Mouse (Mus musculus) CH12.LX (cell line): ENCODE measurements around the gene Timmdc1. TPM values are rescaled to one million over a fixed set of nuclear protein-coding genes. Genes with fewer than 3 reads are reported as not detected.
A peak's percentile ranks its signal among the peaks of the same experiment; 100 is the strongest.

ENCODE experiments used
- DNase-seq: peaks from one replicate; pipeline ENCODE4 v3.0.0-alpha.2; 2013; ENCODE audit errors: extremely low read depth
- H3K27ac ChIP-seq: 2 replicates; pipeline ENCODE4 v1.5.1; 2012; ENCODE audit warnings: low read depth, mild to moderate bottlenecking, control low read depth, moderate library complexity; ENCODE audit not compliant: insufficient read depth
- H3K27me3 ChIP-seq: replicated peaks from 2 replicates; pipeline ENCODE3; 2012; ENCODE audit warnings: inconsistent platforms
- H3K36me3 ChIP-seq, 2 experiments: replicated peaks in 1 of 2; 2 replicates each; pipeline versions ENCODE3 to v1.6.1; 2012; ENCODE audit warnings: inconsistent platforms in 1 of 2, low read length in 1 of 2, mild to moderate bottlenecking in 1 of 2, mixed read lengths in 1 of 2, moderate library complexity in 1 of 2; ENCODE audit not compliant: control insufficient read depth in 1 of 2, insufficient read depth in 1 of 2
- H3K4me1 ChIP-seq, 2 experiments: 2 replicates each; pipeline ENCODE4 v1.6.1; 2012; ENCODE audit warnings: inconsistent platforms in 1 of 2, moderate library complexity in 1 of 2; ENCODE audit not compliant: insufficient read depth in 2 of 2, control insufficient read depth in 1 of 2
- H3K4me2 ChIP-seq: 2 replicates; pipeline ENCODE4 v1.6.1; 2012; ENCODE audit warnings: low read depth, mild to moderate bottlenecking, control low read depth; ENCODE audit not compliant: poor library complexity, insufficient read depth, severe bottlenecking
- H3K4me3 ChIP-seq, 3 experiments: fragments of 150-350 bp in 1 of 3; sonication (generic) in 1 of 3; replicated peaks in 1 of 3; 2 replicates each; pipeline versions ENCODE3 to v1.5.1; 2011 to 2012; ENCODE audit warnings: low read depth in 2 of 3, low read length in 2 of 3, mild to moderate bottlenecking in 2 of 3, moderate library complexity in 2 of 3, control low read depth in 1 of 3, improper control_type of control experiment in 1 of 3, inconsistent platforms in 1 of 3, mixed read lengths in 1 of 3; ENCODE audit not compliant: poor library complexity in 1 of 3
- H3K79me2 ChIP-seq: replicated peaks from 2 replicates; pipeline ENCODE4 v1.6.1; 2012; ENCODE audit warnings: mild to moderate bottlenecking, moderate library complexity; ENCODE audit not compliant: control insufficient read depth, poor library complexity, insufficient read depth, severe bottlenecking; ENCODE audit errors: extremely low read depth
- H3K9ac ChIP-seq: 2 replicates; pipeline ENCODE4 v1.6.1; 2012; ENCODE audit warnings: low read depth, mild to moderate bottlenecking, control low read depth, moderate library complexity; ENCODE audit not compliant: insufficient read depth
- H3K9me3 ChIP-seq: replicated peaks from 2 replicates; pipeline ENCODE3; 2012; ENCODE audit warnings: low read length, inconsistent platforms, mixed read lengths
- BHLHE40 ChIP-seq: IDR thresholded peaks from 2 replicates; pipeline ENCODE4 v1.6.1; 2011; ENCODE audit warnings: mild to moderate bottlenecking, low read depth, low read length, improper control_type of control experiment
- CHD2 ChIP-seq: IDR thresholded peaks from 2 replicates; pipeline ENCODE4 v1.6.1; 2011; ENCODE audit warnings: low read length, improper control_type of control experiment
- CTCF ChIP-seq, 2 experiments: IDR thresholded peaks in 1 of 2; conservative IDR thresholded peaks in 1 of 2; 2 replicates each; pipeline ENCODE4 v1.5.1; 2011 to 2012; ENCODE audit warnings: low read depth in 2 of 2, low read length in 2 of 2, improper control_type of control experiment in 1 of 2, inconsistent platforms in 1 of 2, mild to moderate bottlenecking in 1 of 2, moderate library complexity in 1 of 2
- IRF4 ChIP-seq: IDR thresholded peaks from 2 replicates; pipeline ENCODE4 v1.6.1; 2014; ENCODE audit warnings: low read depth, mild to moderate bottlenecking, inconsistent platforms, low read length, improper control_type of control experiment
- JUN ChIP-seq: IDR thresholded peaks from 2 replicates; pipeline ENCODE4 v1.6.1; 2011; ENCODE audit warnings: low read depth, mild to moderate bottlenecking, low read length, improper control_type of control experiment, moderate library complexity; ENCODE audit not compliant: insufficient read depth
- MAX ChIP-seq: IDR thresholded peaks from 2 replicates; pipeline ENCODE4 v1.6.1; 2011; ENCODE audit warnings: low read length, improper control_type of control experiment
- MAZ ChIP-seq: IDR thresholded peaks from 2 replicates; pipeline ENCODE4 v1.6.1; 2012; ENCODE audit warnings: low read depth, mild to moderate bottlenecking, inconsistent platforms, low read length, improper control_type of control experiment, moderate library complexity
- MEF2A ChIP-seq: IDR thresholded peaks from 2 replicates; pipeline ENCODE4 v1.6.1; 2014; ENCODE audit warnings: low read depth, mild to moderate bottlenecking, inconsistent platforms, low read length, improper control_type of control experiment, borderline replicate concordance
- MYC ChIP-seq: IDR thresholded peaks from 2 replicates; pipeline ENCODE4 v1.6.1; 2011; ENCODE audit warnings: low read depth, mild to moderate bottlenecking, improper control_type of control experiment, low read length
- NELFE ChIP-seq: IDR thresholded peaks from 2 replicates; pipeline ENCODE4 v1.6.1; 2011; ENCODE audit warnings: low read depth, low read length, improper control_type of control experiment
- PAX5 ChIP-seq: IDR thresholded peaks from 2 replicates; pipeline ENCODE4 v1.6.1; 2012; ENCODE audit warnings: low read length, inconsistent platforms, mixed read lengths
- POLR2AphosphoS2 ChIP-seq: IDR thresholded peaks from 2 replicates; pipeline ENCODE4 v1.6.1; 2011; ENCODE audit warnings: low read depth, low read length, improper control_type of control experiment
- RAD21 ChIP-seq: IDR thresholded peaks from 2 replicates; pipeline ENCODE4 v1.6.1; 2011; ENCODE audit warnings: low read depth, mild to moderate bottlenecking, low read length, improper control_type of control experiment, moderate library complexity
- RCOR1 ChIP-seq: conservative IDR thresholded peaks from 2 replicates; pipeline ENCODE4 v1.6.1; 2012; ENCODE audit warnings: low read depth, mild to moderate bottlenecking, inconsistent platforms, low read length, improper control_type of control experiment
- SMC3 ChIP-seq: IDR thresholded peaks from 2 replicates; pipeline ENCODE4 v1.6.1; 2011; ENCODE audit warnings: low read depth, low read length, improper control_type of control experiment
- TBP ChIP-seq: conservative IDR thresholded peaks from 2 replicates; pipeline ENCODE4 v1.6.1; 2011; ENCODE audit warnings: low read depth, low read length, improper control_type of control experiment
- UBTF ChIP-seq: IDR thresholded peaks from 2 replicates; pipeline ENCODE4 v1.6.1; 2012; ENCODE audit warnings: low read depth, mild to moderate bottlenecking, inconsistent platforms, low read length, improper control_type of control experiment, moderate library complexity
- ZC3H11A ChIP-seq: IDR thresholded peaks from 2 replicates; pipeline ENCODE4 v1.6.1; 2012; ENCODE audit warnings: low read depth, mild to moderate bottlenecking, inconsistent platforms, low read length, improper control_type of control experiment
- ZMIZ1 ChIP-seq: IDR thresholded peaks from 2 replicates; pipeline ENCODE4 v1.6.1; 2012; ENCODE audit warnings: low read depth, mild to moderate bottlenecking, inconsistent platforms, low read length, improper control_type of control experiment
- ZNF384 ChIP-seq: IDR thresholded peaks from 2 replicates; pipeline ENCODE4 v1.6.1; 2012; ENCODE audit warnings: low read depth, low read length, improper control_type of control experiment, inconsistent platforms
- dilution Hi-C: fragments of 300-500 bp; cut with MboI; formaldehyde crosslinking; loops from 2 replicates; pipeline ENCODE4 v1.14.3; 2020; ENCODE audit warnings: low sequenced_read_pairs; ENCODE audit not compliant: extremely low pct_unique_long_range_greater_than_20kb, extremely low pct_ligation_motif_present
- in situ Hi-C: fragments of 300-500 bp; cut with MboI; formaldehyde crosslinking; loops from 3 replicates; pipeline ENCODE4 v1.14.3; 2019; ENCODE audit warnings: low sequenced_read_pairs, low pct_ligation_motif_present, low pct_unique_long_range_greater_than_20kb, mixed read lengths
- polyA plus RNA-seq: library from polyadenylated mRNA; unstranded; fragments of >175 nt; gene quantifications from 2 replicates; pipeline ENCODE4 v1.2.1, GENCODE M21; 2012; ENCODE audit warnings: low read depth; ENCODE audit not compliant: insufficient read length
- total RNA-seq, 2 experiments: library from RNA; depleted of rRNA; stranded (reverse); fragments of 300-350 nt in 1 of 2; fragments of >200 nt in 1 of 2; gene quantifications; 2 replicates each; pipeline ENCODE4 v1.2.3; 2012 to 2014

Gene Timmdc1
- total and polyA plus RNA-seq, 3 experiments: 32.5 to 49.7 (median 45.1) TPM

DNA sequence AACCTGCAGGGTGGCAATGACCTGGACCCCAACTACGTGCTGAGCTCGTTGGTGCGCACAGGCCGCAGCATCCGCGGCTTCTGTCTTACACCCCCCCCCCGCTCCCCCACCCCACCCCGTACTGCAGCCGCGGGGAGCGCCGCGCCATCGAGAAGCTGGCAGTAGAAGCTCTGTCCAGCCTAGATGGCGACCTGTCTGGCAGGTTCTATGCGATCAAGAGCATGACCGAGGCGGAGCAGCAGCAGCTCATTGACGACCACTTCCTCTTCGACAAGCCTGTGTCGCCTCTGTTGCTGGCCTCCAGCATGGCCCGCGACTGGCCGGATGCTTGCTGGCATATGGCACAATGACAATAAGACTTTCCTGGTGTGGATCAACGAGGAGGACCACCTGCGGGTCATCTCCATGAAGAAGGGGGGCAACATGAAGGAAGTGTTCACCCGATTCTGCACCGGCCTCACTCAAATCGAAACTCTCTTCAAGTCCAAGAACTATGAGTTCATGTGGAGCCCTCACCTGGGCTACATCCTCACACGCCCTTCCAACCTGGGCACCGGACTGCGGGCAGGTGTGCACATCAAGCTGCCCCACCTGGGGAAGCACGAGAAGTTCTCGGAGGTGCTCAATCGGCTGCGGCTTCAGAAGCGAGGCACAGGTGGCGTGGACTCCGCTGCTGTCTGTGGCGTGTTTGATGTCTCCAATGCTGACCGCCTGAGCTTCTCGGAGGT is 38.7 kb downstream of the Timmdc1 start:
- Histone ChIP-seq H3K79me2 (peaks cover 30% of the 10 kb centered on the region), H3K4me1 (peaks cover 0 to 20% of the 10 kb centered on the region in 2 experiments; a peak in 3 of 4 replicates), H3K27ac (no peak overlapping the region), H3K4me2 (no peak overlapping the region), H3K9ac (no peak overlapping the region), H3K4me3 (no peak overlapping the region), H3K27me3 (no peaks in the 10 kb centered on the region), H3K9me3 (no peaks in the 10 kb centered on the region), H3K36me3 (peaks cover 81 to 96% of the 10 kb centered on the region in 2 experiments)
- DNase-seq: no peak
- TF ChIP-seq JUN: no peak
- no peak for TF ChIP-seq RAD21
- TF ChIP-seq PAX5: no peak
- TF ChIP-seq SMC3: no peak
- TF ChIP-seq MAZ: no peak
- in situ Hi-C loops: no loop called here
- dilution Hi-C loops: no loop called here

DNA sequence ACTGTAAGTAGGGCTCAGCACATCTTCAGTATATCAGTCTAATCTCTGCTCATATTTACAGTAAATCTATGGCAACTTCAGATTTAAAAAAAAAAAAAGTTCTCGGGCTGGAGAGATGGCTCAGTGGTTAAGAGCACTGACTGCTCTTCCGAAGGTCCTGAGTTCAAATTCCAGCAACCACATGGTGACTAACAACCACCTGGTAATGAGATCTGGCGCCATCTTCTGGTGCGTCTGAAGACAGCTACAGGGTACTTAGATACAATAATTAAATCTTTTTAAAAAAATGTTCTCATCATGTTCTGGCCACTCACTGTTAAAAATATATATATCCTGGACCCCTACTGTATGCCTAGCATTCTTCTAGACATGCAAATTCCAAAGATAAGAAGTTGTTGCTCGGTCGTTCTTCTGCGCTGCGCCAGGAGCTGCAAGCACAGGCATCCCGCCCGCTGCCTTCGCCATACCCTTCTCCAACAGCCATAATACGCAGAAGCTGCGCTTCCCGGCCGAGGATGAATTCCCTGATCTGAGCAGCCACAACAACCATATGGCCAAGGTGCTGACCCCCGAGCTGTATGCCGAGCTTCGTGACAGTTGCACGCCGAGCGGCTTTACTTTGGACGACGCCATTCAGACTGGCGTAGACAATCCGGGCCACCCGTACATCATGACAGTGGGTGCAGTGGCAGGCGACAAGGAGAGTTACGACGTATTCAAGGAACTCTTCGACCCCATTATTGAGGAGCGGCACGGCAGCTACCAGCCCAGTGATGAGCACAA is 39.5 kb downstream of the Timmdc1 start:
- DNase-seq: peak; percentile 59
- H3K9ac ChIP-seq: no peak overlapping the region
- in situ Hi-C loops (no loop called here), dilution Hi-C loops (no loop called here)
- H3K4me2 ChIP-seq: no peak overlapping the region
- no peak overlapping the region for H3K4me3 ChIP-seq
- H3K79me2 ChIP-seq: peaks cover 38% of the 10 kb centered on the region
- no peaks in the 10 kb centered on the region for H3K27me3 ChIP-seq
- no peak overlapping the region for H3K27ac ChIP-seq
- peaks cover 0 to 28% of the 10 kb centered on the region in 2 experiments; a peak in 3 of 4 replicates for H3K4me1 ChIP-seq
- TF ChIP-seq IRF4 (no peak), ZC3H11A (peak; percentile 6; the same call in 1 of the 2 replicates), CTCF (conservative IDR thresholded peaks at IDR 0.05 in 1 of 2, IDR thresholded peaks at IDR 0.05 in 1 of 2; ENCODE audit: low read depth in 2 of 2, low read length in 2 of 2) (peak in 1 of 2 experiments; percentile 65; a peak in 2 of 4 replicates), CHD2 (no peak), JUN (no peak), TBP (no peak), RCOR1 (0 out of 2 replicates have a peak, but pooled peaks have one; percentile 32), UBTF (no peak), BHLHE40 (no peak), POLR2AphosphoS2 (no peak), RAD21 (peak; percentile 69), ZNF384 (peak; percentile 22; the same call in 1 of the 2 replicates), PAX5 (no peak), ZMIZ1 (no peak), MAX (peak; percentile 67), NELFE (no peak), MEF2A (no peak), MYC (peak; percentile 91), SMC3 (peak; percentile 78)
- H3K9me3 ChIP-seq: no peaks in the 10 kb centered on the region
- peaks cover 81 to 95% of the 10 kb centered on the region in 2 experiments for H3K36me3 ChIP-seq
